Mouse (Mus musculus): ENCODE data around the gene Gm49388.
"Not testable (repeated sequence)": the region's sequence is repeated elsewhere in the genome, so short reads cannot be mapped to it uniquely, and the experiment has no call there.

The Gm49388 gene

GRCm38 (mm10) chr7:127768346-127768996 lies 16.9 kb upstream of the Gm49388 start:
- DNase-seq (ENCODE audit: low spot score), result no peak

- peak; percentile 96 for DNase-seq (ENCODE audit: low spot score)
These were observed 16.3 kb upstream of the Gm49388 start for GRCm38 (mm10) chr7:127768997-127769593.

- peak; percentile 80 for DNase-seq (ENCODE audit: low spot score)
These were observed 15.8 kb upstream of the Gm49388 start, which contains the start of gene Orai3 for GRCm38 (mm10) chr7:127769651-127770038. TSS of gene Orai3 (plus strand) at chr7:127769815.

- no peak for DNase-seq (ENCODE audit: low spot score)
These were observed 15.1 kb upstream of the Gm49388 start for GRCm38 (mm10) chr7:127770039-127770905.

GRCm38 (mm10) chr7:127771262-127771661 lies 14.1 kb upstream of the Gm49388 start:
- DNase-seq (ENCODE audit: low spot score), result no peak

GRCm38 (mm10) chr7:127772080-127772479 lies 13.3 kb upstream of the Gm49388 start:
- DNase-seq (ENCODE audit: low spot score), result no peak

- no peak for DNase-seq (ENCODE audit: low spot score)
These were observed 12.9 kb upstream of the Gm49388 start for GRCm38 (mm10) chr7:127772557-127772956.

GRCm38 (mm10) chr7:127773664-127774384 lies 11.6 kb upstream of the Gm49388 start:
- DNase-seq (ENCODE audit: low spot score), result peak; percentile 55

GRCm38 (mm10) chr7:127775837-127776236 lies 9.6 kb upstream of the Gm49388 start:
- DNase-seq (ENCODE audit: low spot score), result not testable (repeated sequence)

GRCm38 (mm10) chr7:127776426-127776825 lies 9.0 kb upstream of the Gm49388 start, which contains the start of gene Setd1a:
TSS of gene Setd1a (plus strand) at chr7:127776670.
- DNase-seq (ENCODE audit: low spot score), result peak; percentile 86

GRCm38 (mm10) chr7:127776878-127777473 lies 8.4 kb upstream of the Gm49388 start:
- peak; percentile 94 for DNase-seq (ENCODE audit: low spot score)

GRCm38 (mm10) chr7:127777474-127778266 lies 7.7 kb upstream of the Gm49388 start:
- DNase-seq (ENCODE audit: low spot score), result peak; percentile 55

- DNase-seq (ENCODE audit: low spot score), result no peak
These were observed 7.1 kb upstream of the Gm49388 start for GRCm38 (mm10) chr7:127778350-127778749.

GRCm38 (mm10) chr7:127797076-127797845 lies 11.9 kb downstream of the Gm49388 start:
- no peak for DNase-seq (ENCODE audit: low spot score)

- no peak for DNase-seq (ENCODE audit: low spot score)
These were observed 13.2 kb downstream of the Gm49388 start for GRCm38 (mm10) chr7:127798591-127798990.

GRCm38 (mm10) chr7:127799211-127799610 lies 13.8 kb downstream of the Gm49388 start:
- no peak for DNase-seq (ENCODE audit: low spot score)

GRCm38 (mm10) chr7:127799738-127800137 lies 14.3 kb downstream of the Gm49388 start:
- DNase-seq (ENCODE audit: low spot score), result no peak

- DNase-seq (ENCODE audit: low spot score), result peak; percentile 91
These were observed 15.1 kb downstream of the Gm49388 start, which contains the start of gene Hsd3b7 for GRCm38 (mm10) chr7:127800435-127801009. TSS of gene Hsd3b7 (plus strand) at chr7:127800604.

GRCm38 (mm10) chr7:127801010-127801621 lies 15.7 kb downstream of the Gm49388 start:
- no peak for DNase-seq (ENCODE audit: low spot score)

Measured in ovary, postnatal 14 days (tissue).